Mouse (Mus musculus) hindbrain, embryonic 14.5 days (tissue): ENCODE results near the gene Rpl4. TPM values are rescaled to one million over a fixed set of nuclear protein-coding genes. Genes with fewer than 3 reads are reported as not detected.

Experiments used
- ATAC-seq: fragments of 200-750 bp; cut with Nextera tagmentation; 2 replicates; pipeline ENCODE4 v1.8.0; 2017; ENCODE audit warnings: moderate number of reproducible peaks, mild to moderate bottlenecking, moderate TSS enrichment, moderate library complexity; ENCODE audit not compliant: low FRiP score
- DNase-seq: peaks from one replicate; pipeline ENCODE4 v3.0.0-alpha.2; 2015; ENCODE audit warnings: low spot score
- H3K27ac ChIP-seq: fragments of 300-500 bp; sonication (generic); 2 replicates; pipeline ENCODE4 v1.5.1; 2014; ENCODE audit warnings: mild to moderate bottlenecking, moderate library complexity
- H3K27me3 ChIP-seq: fragments of 300-500 bp; sonication (generic); 2 replicates; pipeline ENCODE4 v1.6.1; 2014; ENCODE audit warnings: mild to moderate bottlenecking, low read length, mixed read lengths; ENCODE audit not compliant: control insufficient read depth, insufficient read depth
- H3K36me3 ChIP-seq: fragments of 300-500 bp; sonication (generic); replicated peaks from 2 replicates; pipeline ENCODE4 v1.6.1; 2014; ENCODE audit not compliant: control insufficient read depth, insufficient read depth
- H3K4me1 ChIP-seq: fragments of 300-500 bp; sonication (generic); replicated peaks from 2 replicates; pipeline ENCODE4 v1.6.1; 2014; ENCODE audit warnings: antibody characterized with exemption, low read length, mixed read lengths; ENCODE audit not compliant: control insufficient read depth, insufficient read depth
- H3K4me2 ChIP-seq: fragments of 300-500 bp; sonication (generic); replicated peaks from 2 replicates; pipeline ENCODE4 v1.6.1; 2014; ENCODE audit warnings: mild to moderate bottlenecking, moderate library complexity
- H3K4me3 ChIP-seq: fragments of 300-500 bp; sonication (generic); replicated peaks from 2 replicates; pipeline ENCODE4 v1.5.1; 2014; ENCODE audit warnings: mild to moderate bottlenecking, low read length
- H3K9ac ChIP-seq: fragments of 300-500 bp; sonication (generic); 2 replicates; pipeline ENCODE4 v1.6.1; 2014
- H3K9me3 ChIP-seq: fragments of 300-500 bp; sonication (generic); 2 replicates; pipeline ENCODE4 v1.6.1; 2016; ENCODE audit warnings: low read length; ENCODE audit not compliant: control insufficient read depth
- WGBS: fragments of 180-500 bp; shearing (Covaris S2); extraction: QIAGEN DNeasy Blood & Tissue Kit; methylation state at CpG from one replicate; pipeline ENCODE4 v1.1.7; 2014; 5-methylcytosine and 5-hydroxymethylcytosine counted together
- polyA plus RNA-seq: library from polyadenylated mRNA; unstranded; fragments of >200 nt; fragmentation: Nextera tagmentation; extraction: Ambion mirVana; gene quantifications from 2 replicates; pipeline ENCODE4 v1.2.1, GENCODE M21; 2014

The Rpl4 gene
- polyA plus RNA-seq, 1 experiment from 2014 or later, result 650 TPM

DNA sequence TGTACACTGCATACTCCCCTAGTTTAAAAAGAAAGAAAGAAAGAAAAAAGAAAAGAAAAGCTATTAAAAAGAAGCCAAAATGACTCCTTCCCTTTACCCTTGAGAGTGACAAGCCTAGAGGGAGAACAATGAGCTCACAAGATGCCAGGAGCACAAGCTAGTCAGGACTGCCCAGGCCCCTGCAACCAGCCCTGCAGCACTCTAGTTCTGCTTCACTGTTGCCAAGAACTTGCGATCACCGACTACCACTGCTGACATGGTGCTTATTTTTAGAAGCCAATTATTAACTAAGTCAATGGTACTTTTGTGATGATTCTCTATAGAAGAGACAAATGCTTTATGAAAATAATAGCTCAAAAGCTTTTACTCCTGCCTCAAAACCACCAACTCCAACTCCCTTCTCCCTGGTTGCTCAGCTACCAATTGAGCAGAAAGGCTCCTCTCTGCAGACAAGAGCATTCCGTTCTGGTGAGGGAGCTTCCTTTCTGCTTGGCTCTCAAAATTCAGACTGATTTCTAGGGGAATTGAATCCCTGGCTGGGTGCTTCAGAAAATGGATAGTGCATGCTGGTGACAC is 34.4 kb downstream of the Rpl4 start:
- Histone ChIP-seq H3K27me3 (no peaks in the 10 kb centered on the region), H3K9ac (no peak overlapping the region), H3K4me3 (no peak overlapping the region), H3K4me2 (no peak overlapping the region), H3K9me3 (no peaks in the 10 kb centered on the region), H3K4me1 (no peaks in the 10 kb centered on the region), H3K36me3 (peaks cover 45% of the 10 kb centered on the region), H3K27ac (0 out of 2 replicates have a peak overlapping the region, but pooled peaks have one; percentile 41)
- ATAC-seq (no peak), DNase-seq (no peak)
- WGBS, result 77% methylated on average over 3 of the region's 3 CpGs

DNA sequence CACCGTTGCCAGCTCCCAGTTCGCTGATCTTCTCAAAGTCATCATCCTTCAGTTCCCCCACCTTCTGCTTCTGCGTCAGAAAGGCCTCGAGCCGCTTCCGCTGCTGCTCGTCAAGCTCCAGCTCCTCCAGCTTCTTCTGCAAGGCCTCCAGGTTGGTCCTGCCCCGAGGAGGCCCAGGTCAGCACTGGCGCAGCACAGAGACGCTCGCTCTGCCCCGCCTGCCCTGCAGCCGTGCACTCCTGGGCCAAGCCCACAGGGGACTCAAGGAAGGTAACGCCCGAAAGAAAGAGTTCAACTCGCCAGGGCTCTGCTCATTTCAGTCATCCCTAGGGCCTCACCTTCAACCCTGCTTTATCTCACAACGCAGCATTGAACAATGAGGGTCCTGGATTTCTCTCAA is 41.3 kb downstream of the Rpl4 start:
- ATAC-seq, result no peak
- Histone ChIP-seq H3K9ac (no peak overlapping the region), H3K4me1 (no peaks in the 10 kb centered on the region), H3K4me3 (no peak overlapping the region), H3K9me3 (no peaks in the 10 kb centered on the region), H3K27ac (no peak overlapping the region), H3K36me3 (peaks cover 19% of the 10 kb centered on the region), H3K27me3 (no peaks in the 10 kb centered on the region), H3K4me2 (no peak overlapping the region)
- no peak for DNase-seq
- 90% methylated on average over 17 of the region's 17 CpGs for WGBS

DNA sequence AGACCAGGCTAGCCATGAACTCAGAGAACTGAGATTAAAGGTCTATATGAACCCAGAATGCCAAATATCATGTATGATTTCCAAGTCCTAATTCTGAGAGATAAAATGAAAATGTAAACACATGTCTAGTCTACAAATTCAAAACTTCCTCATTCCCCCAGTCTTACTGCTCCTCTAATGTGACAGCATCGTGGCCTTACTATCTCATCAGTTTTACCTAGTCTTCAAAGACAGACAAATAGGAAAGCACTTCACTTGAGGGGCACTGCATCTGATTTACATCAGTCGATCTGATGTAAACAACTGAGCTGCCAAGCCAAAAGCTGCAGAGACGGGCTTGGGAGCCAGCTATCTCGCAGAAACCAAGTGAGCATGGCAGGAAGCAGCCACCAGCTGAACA is 42.9 kb downstream of the Rpl4 start:
- ATAC-seq (no peak), DNase-seq (no peak)
- Histone ChIP-seq H3K9me3 (no peaks in the 10 kb centered on the region), H3K4me3 (no peak overlapping the region), H3K4me1 (no peaks in the 10 kb centered on the region), H3K27me3 (no peaks in the 10 kb centered on the region), H3K27ac (no peak overlapping the region), H3K4me2 (no peak overlapping the region), H3K9ac (no peak overlapping the region), H3K36me3 (peaks cover 10% of the 10 kb centered on the region)
- WGBS, result 88% methylated on average over 4 of the region's 4 CpGs

DNA sequence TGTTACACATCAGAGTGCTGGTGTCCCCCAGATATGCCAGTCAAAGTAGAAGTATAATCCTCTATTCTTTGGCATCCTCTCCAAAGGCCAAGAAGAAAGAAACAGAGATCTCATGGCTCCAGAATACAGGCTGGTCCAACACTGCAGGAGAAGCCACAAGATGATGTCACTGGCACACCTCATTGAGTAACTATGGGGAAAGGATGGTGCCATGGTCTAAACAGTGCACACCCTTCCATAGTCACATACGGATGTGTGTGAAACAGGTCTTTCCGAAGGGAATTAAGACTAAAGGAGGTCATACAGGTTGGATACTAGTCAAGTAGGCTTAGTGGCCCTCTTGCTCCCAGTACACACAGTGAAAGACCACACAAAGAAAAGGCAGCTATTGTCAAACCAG is 43.5 kb downstream of the Rpl4 start:
- H3K4me2 ChIP-seq, result no peak overlapping the region
- H3K27me3 ChIP-seq, result no peaks in the 10 kb centered on the region
- no peak overlapping the region for H3K9ac ChIP-seq
- H3K36me3 ChIP-seq, result peaks cover 9% of the 10 kb centered on the region; the same call in 1 of the 2 replicates
- no peaks in the 10 kb centered on the region for H3K9me3 ChIP-seq
- WGBS, result 98% methylated on average over 2 of the region's 2 CpGs
- H3K4me3 ChIP-seq, result no peak overlapping the region
- no peak for ATAC-seq
- no peak overlapping the region for H3K27ac ChIP-seq
- DNase-seq, result no peak
- no peaks in the 10 kb centered on the region for H3K4me1 ChIP-seq

DNA sequence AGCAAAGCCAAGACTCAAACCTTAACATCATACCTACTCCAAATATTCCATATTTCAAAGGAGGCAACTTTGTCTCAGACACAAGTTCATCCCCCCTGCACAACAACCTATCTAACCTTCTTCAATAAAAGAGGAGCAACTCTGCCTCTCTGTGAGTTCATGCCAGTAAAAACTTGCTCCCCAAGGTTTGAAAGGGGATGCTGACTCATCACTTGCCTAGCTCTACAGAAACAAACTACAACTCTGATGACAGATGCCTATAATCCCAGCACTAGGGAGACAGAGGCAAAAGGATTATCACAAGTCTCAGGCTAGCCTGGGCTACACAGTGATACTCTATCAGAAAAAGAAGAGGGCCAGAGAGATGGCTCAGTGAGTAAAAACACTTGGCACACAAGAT is 44.7 kb downstream of the Rpl4 start:
- H3K9ac ChIP-seq, result no peak overlapping the region
- no peak overlapping the region for H3K4me2 ChIP-seq
- no peak for ATAC-seq
- no peak overlapping the region for H3K27ac ChIP-seq
- no peaks in the 10 kb centered on the region for H3K4me1 ChIP-seq
- no peaks in the 10 kb centered on the region for H3K9me3 ChIP-seq
- no peak overlapping the region for H3K4me3 ChIP-seq
- no peak for DNase-seq
- H3K27me3 ChIP-seq, result no peaks in the 10 kb centered on the region
- H3K36me3 ChIP-seq, result no peaks in the 10 kb centered on the region

DNA sequence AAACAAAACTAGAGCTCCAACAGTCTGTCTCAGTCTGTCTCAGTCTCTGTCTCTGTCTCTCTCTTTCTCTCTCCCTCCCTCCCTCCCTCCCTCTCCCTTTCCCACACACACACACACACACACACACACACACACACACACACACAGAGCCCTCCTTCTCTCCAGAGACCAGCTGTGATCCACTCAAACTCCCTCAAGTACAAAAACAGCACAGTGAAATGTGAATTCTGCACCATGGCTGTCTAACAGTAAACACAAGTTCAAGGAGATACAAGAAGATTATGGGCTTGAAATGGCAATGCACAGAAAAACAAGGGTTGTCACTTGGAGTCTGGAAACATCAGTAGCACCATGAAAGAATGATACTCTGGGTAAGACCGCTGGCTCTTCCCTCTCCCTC is 46.1 kb downstream of the Rpl4 start:
- no peak overlapping the region for H3K27ac ChIP-seq
- H3K9ac ChIP-seq, result no peak overlapping the region
- no peaks in the 10 kb centered on the region for H3K27me3 ChIP-seq
- no peak overlapping the region for H3K4me3 ChIP-seq
- DNase-seq, result no peak
- 67% methylated on average over 1 of the region's 1 CpGs for WGBS
- no peaks in the 10 kb centered on the region for H3K4me1 ChIP-seq
- no peaks in the 10 kb centered on the region for H3K9me3 ChIP-seq
- H3K4me2 ChIP-seq, result no peak overlapping the region
- H3K36me3 ChIP-seq, result no peaks in the 10 kb centered on the region
- ATAC-seq, result no peak

DNA sequence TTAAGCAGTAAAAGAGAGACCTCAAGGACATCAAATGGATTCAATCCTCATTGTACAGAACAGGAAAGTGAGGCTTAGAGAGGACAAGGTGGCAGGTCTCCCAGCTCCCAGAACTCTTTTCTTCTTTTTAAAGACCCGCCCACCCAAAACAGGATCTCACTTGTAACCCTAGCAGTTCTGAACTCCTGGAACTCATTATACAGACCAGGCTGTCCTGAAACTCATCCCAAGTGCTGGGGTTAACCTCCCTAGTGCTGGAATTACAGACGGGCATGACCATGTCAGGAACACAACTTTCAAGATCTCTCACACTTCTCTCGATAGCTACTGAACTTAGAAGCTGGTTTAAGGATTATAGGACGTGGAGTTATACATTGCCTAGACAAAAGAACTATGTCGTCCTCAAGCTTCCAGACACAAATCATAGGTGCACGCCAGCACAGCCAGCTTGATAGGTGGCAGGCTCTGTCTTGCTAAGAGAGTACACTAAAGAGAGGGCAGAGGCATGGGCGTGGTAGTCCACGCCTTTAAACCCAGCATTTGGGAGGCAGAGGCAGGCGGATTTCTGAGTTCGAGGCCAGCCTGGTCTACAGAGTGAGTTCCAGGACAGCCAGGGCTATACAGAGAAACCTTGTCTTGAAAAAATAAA is 46.7 kb downstream of the Rpl4 start:
- no peak overlapping the region for H3K9ac ChIP-seq
- H3K27ac ChIP-seq, result no peak overlapping the region
- no peaks in the 10 kb centered on the region for H3K9me3 ChIP-seq
- no peaks in the 10 kb centered on the region for H3K36me3 ChIP-seq
- H3K27me3 ChIP-seq, result no peaks in the 10 kb centered on the region
- no peaks in the 10 kb centered on the region for H3K4me1 ChIP-seq
- WGBS, result 90% methylated on average over 10 of the region's 10 CpGs
- H3K4me3 ChIP-seq, result no peak overlapping the region
- DNase-seq (no peak), ATAC-seq (no peak)
- no peak overlapping the region for H3K4me2 ChIP-seq

DNA sequence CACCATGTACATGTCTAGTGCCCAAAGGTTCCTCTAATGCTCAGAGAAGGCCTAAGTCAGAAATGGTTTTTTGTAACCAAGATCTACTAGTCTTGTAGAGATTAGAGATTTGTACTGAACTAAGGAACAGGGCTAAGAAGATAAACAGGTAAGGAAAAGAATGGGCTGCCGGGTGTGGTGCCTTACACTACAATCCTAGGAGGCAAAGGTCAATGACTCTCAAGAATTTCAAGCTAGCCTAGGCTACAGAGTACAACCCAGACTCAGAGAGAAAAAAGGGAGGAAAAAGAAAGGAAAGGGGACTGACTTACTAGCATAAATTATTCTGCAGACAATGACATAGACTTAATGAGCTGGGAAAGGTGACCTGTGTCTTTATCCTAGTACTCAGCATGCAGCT is 47.4 kb downstream of the Rpl4 start:
- H3K27ac ChIP-seq, result no peak overlapping the region
- DNase-seq (no peak), ATAC-seq (no peak)
- 58% methylated on average over 1 of the region's 1 CpGs for WGBS
- H3K36me3 ChIP-seq, result no peaks in the 10 kb centered on the region
- H3K27me3 ChIP-seq, result no peaks in the 10 kb centered on the region
- no peak overlapping the region for H3K4me2 ChIP-seq
- H3K9ac ChIP-seq, result no peak overlapping the region
- H3K9me3 ChIP-seq, result no peaks in the 10 kb centered on the region
- no peak overlapping the region for H3K4me3 ChIP-seq
- H3K4me1 ChIP-seq, result no peaks in the 10 kb centered on the region

DNA sequence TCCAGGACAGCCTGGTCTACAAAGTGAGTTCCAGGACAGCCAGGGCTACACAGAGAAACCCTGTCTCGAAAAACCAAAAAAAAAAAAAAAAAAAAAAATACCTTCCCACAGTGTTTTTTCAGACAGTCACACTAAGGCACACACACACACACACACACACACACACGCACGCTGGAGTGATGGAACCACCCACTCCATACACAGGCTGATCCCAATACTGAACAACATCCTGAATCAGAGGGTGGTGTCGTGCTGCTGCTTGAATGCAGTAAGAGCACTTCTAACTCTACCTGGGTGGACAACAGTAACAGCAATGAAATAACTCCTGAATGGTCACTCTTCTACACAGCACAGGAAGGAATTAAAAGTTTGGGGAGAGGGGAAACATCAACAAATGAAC is 48.3 kb downstream of the Rpl4 start:
- DNase-seq, result no peak
- Histone ChIP-seq H3K9ac (no peak overlapping the region), H3K4me3 (no peak overlapping the region), H3K4me2 (no peak overlapping the region), H3K36me3 (no peaks in the 10 kb centered on the region), H3K27ac (no peak overlapping the region), H3K27me3 (no peaks in the 10 kb centered on the region), H3K4me1 (no peaks in the 10 kb centered on the region), H3K9me3 (no peaks in the 10 kb centered on the region)
- ATAC-seq, result no peak
- WGBS, result 90% methylated on average over 4 of the region's 4 CpGs

DNA sequence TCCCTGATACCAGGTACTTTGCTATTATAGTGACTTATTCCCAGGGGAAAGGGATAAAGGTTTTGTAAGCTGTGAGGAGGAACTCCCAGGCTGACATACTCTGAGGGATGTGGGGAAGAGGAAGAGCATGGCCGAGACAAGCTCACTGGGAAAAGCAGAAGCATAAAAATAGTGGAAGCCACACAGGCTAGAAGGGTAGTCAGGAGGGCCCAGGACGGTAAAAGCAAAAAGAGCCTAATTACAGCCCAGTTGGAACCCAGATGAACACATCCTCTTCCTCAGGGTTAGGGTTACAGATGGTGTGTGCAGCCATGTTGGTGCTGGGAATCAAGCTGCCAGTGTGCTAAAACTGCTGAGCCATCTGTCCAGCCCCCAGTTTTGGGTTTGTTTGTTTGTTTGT is 48.9 kb downstream of the Rpl4 start:
- H3K4me1 ChIP-seq, result no peaks in the 10 kb centered on the region
- H3K9me3 ChIP-seq, result no peaks in the 10 kb centered on the region
- DNase-seq, result no peak
- no peaks in the 10 kb centered on the region for H3K36me3 ChIP-seq
- H3K4me2 ChIP-seq, result no peak overlapping the region
- no peak overlapping the region for H3K4me3 ChIP-seq
- no peaks in the 10 kb centered on the region for H3K27me3 ChIP-seq
- no peak overlapping the region for H3K9ac ChIP-seq
- H3K27ac ChIP-seq, result no peak overlapping the region
- no peak for ATAC-seq
- WGBS, result 60% methylated on average over 2 of the region's 2 CpGs
